Mouse (Mus musculus): ENCODE results near the gene Pink1.

GRCm38 (mm10) chr4:138272011-138272997, 53.8 kb downstream of the Pink1 start:
- TF ChIP-seq CTCF (IDR thresholded peaks at IDR 0.05; ENCODE audit: low read depth) (no peak), EP300 (IDR thresholded peaks at IDR 0.05; ENCODE audit: low read depth) (no peak)

All from heart, postnatal 0 days (tissue).